Mouse (Mus musculus): ENCODE data around the gene Mgme1. TPM values are rescaled to one million over a fixed set of nuclear protein-coding genes. Genes with fewer than 3 reads are reported as not detected.

Gene Mgme1
- total RNA-seq, 2 experiments from 2014 or later, result 6.3 to 6.6 TPM

DNA sequence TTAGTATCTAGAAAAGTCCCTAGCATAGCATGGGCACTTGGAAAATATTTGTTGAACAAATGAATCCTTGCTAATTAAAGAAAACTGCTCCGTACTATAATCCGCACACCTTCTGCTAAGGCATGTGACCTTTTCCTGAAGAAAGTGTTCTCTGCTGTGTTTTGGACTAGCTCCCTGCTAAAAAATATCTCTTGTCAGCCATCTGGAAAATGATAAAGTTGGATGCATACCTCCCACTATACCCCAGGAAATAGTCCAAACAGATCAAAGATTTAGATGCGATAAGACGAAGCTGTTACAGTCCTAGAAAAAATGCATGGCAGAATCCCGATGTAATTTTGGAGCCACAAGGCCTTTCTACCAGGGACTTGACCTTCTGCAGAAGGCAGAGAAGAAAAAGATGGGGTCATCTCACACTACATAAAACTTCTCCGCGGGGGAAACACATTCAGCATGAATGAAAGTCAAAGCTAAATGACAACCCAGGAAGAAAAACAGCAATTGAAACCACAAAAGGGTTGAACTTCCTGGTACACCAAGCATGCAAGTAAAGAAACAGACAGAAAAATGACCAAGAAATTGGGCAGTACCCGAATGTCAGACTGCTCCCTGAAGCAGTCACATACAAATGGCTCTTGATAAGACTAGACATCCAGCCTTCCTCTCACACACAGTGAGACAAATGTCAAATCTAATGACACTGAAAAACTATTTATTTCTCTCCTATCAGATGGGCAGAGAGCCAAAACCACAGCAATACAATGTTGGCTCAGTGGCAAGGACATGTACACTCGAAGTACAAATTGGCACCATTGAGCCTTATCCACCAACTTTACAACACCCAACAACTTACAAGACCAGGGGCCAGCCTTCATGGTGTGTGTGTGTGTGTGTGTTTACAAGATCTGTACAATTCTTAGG is 29.5 kb downstream of the Mgme1 start:
- no peak for DNase-seq (ENCODE audit: low spot score in 2 of 2)

DNA sequence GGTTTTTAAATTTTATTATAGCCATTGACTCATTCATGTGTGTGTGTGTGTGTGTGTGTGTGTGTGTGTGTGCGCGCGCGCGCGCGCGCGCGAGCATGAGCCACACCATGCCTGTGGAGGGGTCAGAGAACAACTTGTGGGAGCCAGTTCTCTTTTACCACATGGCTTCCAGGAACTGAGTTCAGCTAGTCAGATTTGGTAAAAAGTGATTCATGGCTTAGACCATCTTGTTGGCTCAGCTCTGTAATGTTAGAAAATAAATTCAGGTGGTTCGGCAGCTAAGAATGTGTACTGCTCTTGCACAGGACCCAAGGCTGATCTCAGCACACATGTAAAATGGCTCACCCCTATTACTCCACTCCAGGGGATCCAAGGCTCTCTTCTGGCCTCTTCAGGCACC is 30.6 kb downstream of the Mgme1 start:
- no peak for DNase-seq (ENCODE audit: low spot score in 2 of 2)

DNA sequence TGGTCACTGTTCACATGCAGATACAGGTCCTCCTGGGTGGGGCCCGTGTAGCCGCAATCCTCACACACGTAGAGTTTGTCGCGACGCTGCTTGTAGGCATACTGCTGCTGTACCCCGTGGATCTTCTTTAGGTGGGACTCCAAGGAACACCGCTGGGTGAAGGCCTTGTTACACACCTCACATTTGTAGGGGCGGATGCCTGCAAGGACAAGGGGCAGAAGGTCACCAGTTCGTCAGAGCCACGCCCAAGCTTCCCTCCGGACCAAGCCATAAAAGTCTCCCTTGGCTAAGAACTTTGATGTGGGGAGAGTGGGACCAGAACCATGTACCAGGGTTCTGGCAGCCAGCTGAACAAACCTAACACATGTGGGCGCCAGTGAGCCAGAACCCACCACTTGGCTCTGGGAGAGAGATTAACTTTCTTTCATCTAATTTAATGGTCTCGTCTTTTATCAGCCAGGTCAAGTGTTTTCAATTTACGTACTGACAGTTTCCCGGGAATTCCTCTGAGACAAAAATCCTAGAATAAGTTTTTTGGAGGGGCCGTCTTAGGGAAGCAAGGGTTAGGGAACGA is 35.3 kb downstream of the Mgme1 start:
- DNase-seq (ENCODE audit: low spot score in 2 of 2), result no peak

DNA sequence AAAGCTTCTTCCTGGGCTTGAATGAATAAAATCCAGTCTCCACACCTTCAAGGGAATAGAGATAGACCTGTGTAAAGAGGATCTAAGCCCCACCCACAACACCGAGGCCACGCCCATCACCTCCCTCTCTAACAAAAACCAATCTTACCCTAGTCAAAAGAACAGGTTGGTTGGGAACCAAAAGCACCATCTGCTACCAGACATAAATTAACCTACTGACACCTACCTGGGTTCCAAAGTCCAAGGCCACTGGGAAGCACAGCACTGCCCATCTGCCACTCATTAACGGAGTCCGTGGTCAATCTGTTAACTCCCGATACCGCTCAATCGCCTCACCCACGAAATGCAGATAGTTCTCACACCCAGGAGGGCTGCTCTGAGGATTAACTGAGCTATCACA is 38.1 kb downstream of the Mgme1 start:
- no peak for DNase-seq (ENCODE audit: low spot score in 2 of 2)

DNA sequence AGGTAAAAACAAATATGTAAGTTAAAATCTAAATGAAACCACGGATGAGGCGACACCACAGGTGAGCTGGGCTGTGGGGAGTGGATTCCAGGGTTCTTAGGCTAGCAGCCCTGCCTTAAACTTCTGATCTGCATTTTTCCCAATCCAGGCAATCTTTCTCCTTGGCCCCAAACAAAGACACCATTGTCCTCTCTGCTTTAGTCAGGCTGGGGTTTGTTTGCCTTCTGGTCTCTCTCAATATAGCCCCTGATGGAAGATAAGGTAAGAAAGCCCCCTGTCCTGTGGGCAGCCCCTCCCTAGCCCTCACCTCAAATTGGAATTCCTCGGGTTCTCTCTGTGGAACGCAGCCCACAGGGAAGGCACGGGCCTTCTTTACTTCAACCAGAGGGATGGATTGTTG is 39.8 kb downstream of the Mgme1 start:
- DNase-seq (ENCODE audit: low spot score in 2 of 2), result no peak

DNA sequence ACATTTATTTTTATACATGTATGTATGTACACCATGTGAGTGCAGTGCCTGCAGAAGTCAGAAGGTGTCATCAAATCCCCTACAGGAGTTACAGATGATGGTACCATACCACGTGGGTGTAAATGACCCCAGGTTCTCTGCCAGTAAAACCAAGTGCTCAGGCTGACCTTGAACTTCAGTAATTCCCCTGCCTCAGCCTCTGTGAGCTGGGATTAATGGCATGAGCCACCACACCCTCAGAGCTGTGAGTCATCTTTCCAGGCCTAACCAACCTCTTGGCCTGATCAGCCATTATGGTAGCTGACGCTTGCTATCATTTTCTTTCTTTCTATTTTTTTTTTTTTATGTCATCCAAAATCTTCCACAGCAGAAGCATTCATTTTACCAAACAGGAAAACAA is 40.9 kb downstream of the Mgme1 start:
- DNase-seq (ENCODE audit: low spot score in 2 of 2), result no peak

DNA sequence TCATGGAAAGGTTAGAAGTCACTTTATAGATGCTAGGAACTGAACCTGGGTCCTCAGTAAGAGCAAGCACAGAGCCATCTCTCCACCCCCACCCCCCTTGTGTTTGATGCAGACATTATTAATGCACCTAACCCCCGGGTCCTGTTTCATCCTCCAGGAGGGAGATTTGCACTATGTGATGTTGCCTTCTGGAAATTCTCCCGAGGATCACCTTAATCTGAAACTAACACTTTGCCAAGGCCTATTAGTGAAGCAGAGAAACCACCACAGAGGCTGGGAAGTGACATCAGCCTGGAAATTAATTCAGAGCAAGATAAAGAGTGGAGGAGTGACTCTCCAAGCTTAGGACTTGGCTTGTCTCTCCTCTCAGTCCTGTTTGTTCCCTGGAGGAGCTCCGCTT is 53.8 kb downstream of the Mgme1 start:
- DNase-seq (ENCODE audit: low spot score in 2 of 2), result no peak

DNA sequence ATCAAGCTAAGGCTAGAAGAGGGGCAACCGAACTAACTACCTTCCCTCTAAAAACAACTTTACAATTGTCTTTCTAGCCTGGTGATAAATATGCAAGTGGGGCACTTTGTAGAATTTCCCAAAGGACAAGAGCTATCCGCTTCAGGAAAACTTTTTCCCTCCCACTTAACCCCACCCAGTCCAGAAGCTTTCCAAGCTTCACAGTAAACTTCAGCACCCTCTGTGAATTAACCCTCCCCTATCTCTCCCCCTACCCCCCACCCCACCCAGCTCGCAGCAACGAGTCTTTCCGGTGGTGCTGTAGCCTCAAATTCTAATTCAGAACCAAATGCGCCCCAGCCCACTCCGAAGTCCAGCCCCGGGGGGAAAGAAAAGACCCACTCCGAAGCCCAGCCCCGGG is 59.0 kb downstream of the Mgme1 start:
- DNase-seq (ENCODE audit: low spot score in 2 of 2), result no peak

DNA sequence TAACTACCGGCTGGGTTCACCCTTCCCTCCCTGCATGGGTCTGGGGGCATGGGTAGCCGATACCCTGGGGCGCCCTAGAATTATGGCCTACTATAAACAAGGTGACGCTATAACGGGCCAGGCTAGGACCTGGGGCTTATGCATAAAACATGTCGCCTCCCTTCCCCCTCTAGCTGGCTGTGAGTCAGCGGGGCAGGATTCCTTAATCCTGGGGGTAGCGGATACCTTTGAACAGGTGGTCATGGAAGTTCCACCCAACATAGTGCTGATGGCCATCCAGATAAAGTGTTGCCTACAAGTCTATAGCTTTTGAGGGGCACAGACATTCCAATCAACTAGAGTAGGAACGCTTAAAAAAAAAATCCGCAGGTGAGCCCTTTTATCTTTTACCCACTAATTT is 59.5 kb downstream of the Mgme1 start:
- DNase-seq (ENCODE audit: low spot score in 2 of 2), result no peak

DNA sequence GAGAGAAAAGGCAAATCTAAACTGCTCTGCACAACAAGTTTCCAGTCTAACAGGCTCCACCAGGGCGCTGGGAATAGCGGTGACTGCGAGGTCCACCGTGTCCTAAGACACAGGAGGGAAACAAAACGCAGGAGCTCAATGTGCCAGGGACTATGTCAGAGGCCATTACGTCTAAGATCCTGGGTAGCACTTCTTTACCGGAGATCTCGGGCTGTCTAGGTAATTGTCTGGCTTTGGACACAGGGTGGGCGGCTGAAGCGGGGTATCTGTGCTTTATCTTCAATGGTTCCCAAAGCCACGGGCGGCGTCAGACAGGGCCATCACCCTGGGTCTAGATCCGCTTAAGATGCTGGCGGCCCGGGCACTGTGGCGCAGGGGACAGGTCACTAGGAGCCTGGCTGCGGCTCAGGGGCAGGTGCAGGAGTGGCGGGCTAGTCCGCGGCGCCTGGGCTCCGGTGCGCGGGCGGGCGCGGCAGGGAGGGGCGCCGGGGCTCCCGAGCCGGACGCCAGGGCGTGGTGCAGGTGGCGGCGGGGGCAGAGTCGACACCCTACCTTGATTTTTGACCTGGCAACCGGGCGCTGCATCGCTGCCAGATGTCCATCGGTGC is 60.0 kb downstream of the Mgme1 start:
- peak in 1 of 2 experiments; percentile 10 for DNase-seq (ENCODE audit: low spot score in 2 of 2)

Other genes with a start within 250 kb of the Mgme1 start
- not detected for gene Banf2, start 237.6 kb upstream of the Mgme1 start, total RNA-seq (2021)
- 10 to 100 TPM; 92.2 to 94.5 TPM for gene Snx5, start 243 bp downstream of the Mgme1 start, total RNA-seq (2021)
- gene Ovol2, start 61.5 kb downstream of the Mgme1 start, total RNA-seq (2021), result not detected
- gene Kat14, start 98.3 kb downstream of the Mgme1 start, total RNA-seq (2021), result 10 to 100 TPM; 33.1 to 37.6 TPM
- 10 to 100 TPM in 1 of 2 experiments, 1 to 10 TPM in 1; 8.0 to 11.7 TPM for gene Pet117, start 98.3 kb downstream of the Mgme1 start, total RNA-seq (2021)